In the genomic region with DNA sequence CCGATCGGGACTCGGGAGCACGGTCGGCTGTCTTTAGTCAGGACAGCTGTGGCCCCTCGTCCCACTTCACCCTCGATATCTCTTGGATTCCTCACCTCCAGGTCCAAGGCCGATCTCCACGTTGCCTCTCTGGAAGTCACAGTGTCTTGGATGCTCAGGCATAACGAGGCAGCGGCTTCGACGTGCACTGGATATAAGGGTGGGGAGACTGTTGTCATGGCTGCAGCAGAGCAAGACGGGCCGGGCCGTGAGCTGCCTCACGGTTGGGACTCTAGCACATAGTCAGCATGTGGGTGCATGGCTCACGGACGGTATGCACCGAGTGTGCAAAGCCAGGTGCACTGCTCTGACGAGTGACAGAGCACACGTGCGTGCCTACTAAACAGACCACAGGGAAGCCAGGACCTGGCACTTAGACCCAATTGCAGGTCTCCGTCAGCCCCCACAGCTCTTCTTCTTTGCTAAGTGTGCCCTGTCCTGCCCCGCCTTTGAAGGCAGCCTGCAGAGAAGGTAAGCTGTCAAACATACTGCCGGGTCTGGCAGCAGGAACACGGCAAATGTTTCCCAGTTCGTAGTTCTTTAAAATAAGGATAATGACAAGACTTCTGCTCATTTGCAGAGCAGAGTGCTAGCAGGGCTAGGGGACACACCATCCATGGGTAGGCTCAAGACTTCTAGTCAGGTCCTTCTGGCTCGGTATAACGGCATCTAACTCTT, we compare ENCODE assay signal across 10 mouse cellular contexts. TPM values are rescaled to one million over a fixed set of nuclear protein-coding genes. Genes with fewer than 3 reads are reported as not detected.
DNase-seq lines count a peak whose midpoint lies in the region; ATAC-seq and TF ChIP-seq lines count a peak whose summit lies in the region.
"Had no signal": no experiment of that assay in that cellular context is flagged by ENCODE, and none has a peak within 500 bp of the region (broad histone marks: within the 10 kb centered on the region; RNA-seq: fewer than 3 reads in every experiment).

No protein-coding gene starts in this region.

- H3K9ac ChIP-seq in forebrain, postnatal 0 days, result no peak overlapping the region
- peak overlapping the region; percentile 60 for H3K9ac ChIP-seq in liver, postnatal 0 days (replicated peaks)
- peak overlapping the region; percentile 52; the same call in 1 of the 2 replicates for H3K9ac ChIP-seq in stomach, embryonic 16.5 days (ENCODE audit: low read length)

- peak overlapping the region; percentile 48 for H3K4me3 ChIP-seq in gastrocnemius, adult 2 months
- H3K4me3 ChIP-seq in forebrain, postnatal 0 days (ENCODE audit: low read depth, low read length), result peak overlapping the region; percentile 21
- peak overlapping the region; percentile 52 for H3K4me3 ChIP-seq in liver, postnatal 0 days (ENCODE audit: low read depth, low read length)
- H3K4me3 ChIP-seq in stomach, embryonic 16.5 days (replicated peaks; ENCODE audit: low read length), result peak overlapping the region; percentile 28

- no peak for TF ChIP-seq CTCF in gastrocnemius, adult 2 months (IDR thresholded peaks at IDR 0.05)
- no peak for TF ChIP-seq CTCF in forebrain, postnatal 0 days (IDR thresholded peaks at IDR 0.05; ENCODE audit: low read depth)
- no peak for TF ChIP-seq CTCF in liver, postnatal 0 days (IDR thresholded peaks at IDR 0.05; ENCODE audit: low read depth)

- intact Hi-C loops in gastrocnemius, adult 2 months (cut with DNase I), result no loop called here
- intact Hi-C loops in left cerebral cortex, postnatal 4 days (cut with DNase I), result no loop called here

- DNase-seq in gastrocnemius, adult 2 months, result no peak
- no peak for DNase-seq in gastrocnemius, postnatal 25 days
- peak; percentile 54 for DNase-seq in MN1 (ENCODE audit: low spot score)
- peak; percentile 53 for DNase-seq in forebrain, postnatal 0 days
- DNase-seq in liver, postnatal 0 days, result peak; percentile 67
- no peak for DNase-seq in kidney, postnatal 4 days
- DNase-seq in left cerebral cortex, postnatal 4 days, result no peak

- ATAC-seq in forebrain, postnatal 0 days, result peak; percentile 71
- peak; percentile 71 for ATAC-seq in liver, postnatal 0 days
- peak; percentile 65; the same call in 1 of the 2 replicates for ATAC-seq in stomach, embryonic 16.5 days (ENCODE audit: insufficient read depth, low FRiP score)

- no peak for TF ChIP-seq EP300 in liver, postnatal 0 days (IDR thresholded peaks at IDR 0.05; ENCODE audit: low read depth)

- peaks cover 14% of the 10 kb centered on the region for H3K27me3 ChIP-seq in forebrain, postnatal 0 days (ENCODE audit: insufficient read depth, low read length)
- H3K27me3 ChIP-seq in liver, postnatal 0 days (ENCODE audit: insufficient read depth, low read length), result peaks cover 17% of the 10 kb centered on the region
- peaks cover 27% of the 10 kb centered on the region for H3K27me3 ChIP-seq in stomach, embryonic 16.5 days (ENCODE audit: control insufficient read depth, insufficient read depth, low read length)
- H3K27me3 ChIP-seq: CH12.LX had no signal

- peaks cover 2% of the 10 kb centered on the region; the same call in 1 of the 2 replicates for H3K36me3 ChIP-seq in forebrain, postnatal 0 days (ENCODE audit: insufficient read depth)
- peaks cover 15% of the 10 kb centered on the region for H3K36me3 ChIP-seq in liver, postnatal 0 days (replicated peaks; ENCODE audit: insufficient read depth, low read length)
- no peaks in the 10 kb centered on the region for H3K36me3 ChIP-seq in stomach, embryonic 16.5 days (ENCODE audit: control insufficient read depth, insufficient read depth, low read length)

- H3K9me3 ChIP-seq in forebrain, postnatal 0 days (ENCODE audit: low read length), result no peaks in the 10 kb centered on the region
- no peaks in the 10 kb centered on the region for H3K9me3 ChIP-seq in liver, postnatal 0 days (ENCODE audit: low read length)
- no peaks in the 10 kb centered on the region for H3K9me3 ChIP-seq in stomach, embryonic 16.5 days (replicated peaks; ENCODE audit: control insufficient read depth, low read length)

- H3K4me2 ChIP-seq in forebrain, postnatal 0 days (ENCODE audit: low read depth), result peak overlapping the region; percentile 30
- H3K4me2 ChIP-seq in liver, postnatal 0 days (ENCODE audit: low read depth, low read length), result peak overlapping the region; percentile 70
- H3K4me2 ChIP-seq in stomach, embryonic 16.5 days (ENCODE audit: low read depth, low read length), result peak overlapping the region; percentile 42; the same call in 1 of the 2 replicates

- no peak overlapping the region for H3K27ac ChIP-seq in gastrocnemius, adult 2 months
- H3K27ac ChIP-seq in forebrain, postnatal 0 days (ENCODE audit: low read depth, low read length), result no peak overlapping the region
- H3K27ac ChIP-seq in liver, postnatal 0 days (ENCODE audit: low read depth), result peak overlapping the region; percentile 62
- no peak overlapping the region for H3K27ac ChIP-seq in stomach, embryonic 16.5 days (ENCODE audit: low read length)
- H3K27ac ChIP-seq: macrophage had no signal

- 4% methylated on average over 30 of the region's 30 CpGs for WGBS in forebrain, postnatal 0 days
- WGBS in liver, postnatal 0 days (ENCODE audit: insufficient replicate concordance), result 5% methylated on average over 25 of the region's 30 CpGs
- WGBS in stomach, embryonic 16.5 days, result 2% methylated on average over 30 of the region's 30 CpGs

- H3K4me1 ChIP-seq in forebrain, postnatal 0 days (ENCODE audit: insufficient read depth), result no peaks in the 10 kb centered on the region
- peaks cover 25% of the 10 kb centered on the region for H3K4me1 ChIP-seq in liver, postnatal 0 days (ENCODE audit: insufficient read depth)
- H3K4me1 ChIP-seq in stomach, embryonic 16.5 days (ENCODE audit: control insufficient read depth, insufficient read depth, low read length), result peaks cover 8% of the 10 kb centered on the region; the same call in 1 of the 2 replicates

RNA-seq across cellular contexts. Expression of a gene that starts 0.9 kb away (rescaled TPM):
- total RNA-seq in gastrocnemius, adult 2 months (2021), result not detected
- total RNA-seq in gastrocnemius, postnatal 25 days (2021), result under 1 TPM in 1 of 2 experiments, not detected in 1; 0.16 TPM
- 3.5 and 7.7 TPM in 2 replicates for total RNA-seq in forebrain, postnatal 0 days (2014; rRNA removed)
- 1.2 and 1.9 TPM in 2 replicates for polyA plus RNA-seq in forebrain, postnatal 0 days (2015; fragmentation: Nextera tagmentation; extraction: Ambion mirVana)
- 9.7 and 10.3 TPM in 2 replicates for polyA plus RNA-seq in liver, postnatal 0 days (2015; fragmentation: Nextera tagmentation; extraction: Ambion mirVana)
- polyA plus RNA-seq in stomach, embryonic 16.5 days (2015; fragmentation: Nextera tagmentation; extraction: Ambion mirVana), result 1.3 and 1.4 TPM in 2 replicates
- total RNA-seq in left cerebral cortex, postnatal 4 days (2021), result 1 to 10 TPM; 4.7 to 5.3 TPM

RNA-seq across cellular contexts. Expression of a gene that starts 18.7 kb away (rescaled TPM):
- total RNA-seq in gastrocnemius, adult 2 months (2021), result 10 to 100 TPM; 30.8 to 33.3 TPM
- 10 to 100 TPM; 26.7 to 27.9 TPM for total RNA-seq in gastrocnemius, postnatal 25 days (2021)
- total RNA-seq in forebrain, postnatal 0 days (2014; rRNA removed), result 80.7 and 83.9 TPM in 2 replicates
- polyA plus RNA-seq in forebrain, postnatal 0 days (2015; fragmentation: Nextera tagmentation; extraction: Ambion mirVana), result 50.9 and 52.9 TPM in 2 replicates
- polyA plus RNA-seq in liver, postnatal 0 days (2015; fragmentation: Nextera tagmentation; extraction: Ambion mirVana), result 20.5 and 22.3 TPM in 2 replicates
- 53.6 and 56.3 TPM in 2 replicates for polyA plus RNA-seq in stomach, embryonic 16.5 days (2015; fragmentation: Nextera tagmentation; extraction: Ambion mirVana)
- 10 to 100 TPM; 77.3 to 78.3 TPM for total RNA-seq in left cerebral cortex, postnatal 4 days (2021)

RNA-seq across cellular contexts. Expression of a gene that starts 19.9 kb away (rescaled TPM):
- 1 to 10 TPM; 5.8 to 7.6 TPM for total RNA-seq in gastrocnemius, adult 2 months (2021)
- 1 to 10 TPM; 5.4 to 6.9 TPM for total RNA-seq in gastrocnemius, postnatal 25 days (2021)
- 37.2 and 43.7 TPM in 2 replicates for total RNA-seq in forebrain, postnatal 0 days (2014; rRNA removed)
- polyA plus RNA-seq in forebrain, postnatal 0 days (2015; fragmentation: Nextera tagmentation; extraction: Ambion mirVana), result 11.8 and 14.3 TPM in 2 replicates
- polyA plus RNA-seq in liver, postnatal 0 days (2015; fragmentation: Nextera tagmentation; extraction: Ambion mirVana), result 2.0 and 2.3 TPM in 2 replicates
- polyA plus RNA-seq in stomach, embryonic 16.5 days (2015; fragmentation: Nextera tagmentation; extraction: Ambion mirVana), result 27.7 and 36.6 TPM in 2 replicates
- 10 to 100 TPM; 46.0 to 46.9 TPM for total RNA-seq in left cerebral cortex, postnatal 4 days (2021)

RNA-seq across cellular contexts. Expression of a gene that starts 38.9 kb away (rescaled TPM):
- total RNA-seq in gastrocnemius, adult 2 months (2021), result 100 to 1,000 TPM; 142 to 265 TPM
- total RNA-seq in gastrocnemius, postnatal 25 days (2021), result 100 to 1,000 TPM; 169 to 182 TPM
- total RNA-seq in forebrain, postnatal 0 days (2014; rRNA removed), result 1.1 and 1.3 TPM in 2 replicates
- polyA plus RNA-seq in forebrain, postnatal 0 days (2015; fragmentation: Nextera tagmentation; extraction: Ambion mirVana), result 0.69 and 0.86 TPM in 2 replicates
- 0.08 and 0.19 TPM in 2 replicates for polyA plus RNA-seq in liver, postnatal 0 days (2015; fragmentation: Nextera tagmentation; extraction: Ambion mirVana)
- 3.6 and 5.4 TPM in 2 replicates for polyA plus RNA-seq in stomach, embryonic 16.5 days (2015; fragmentation: Nextera tagmentation; extraction: Ambion mirVana)
- total RNA-seq in left cerebral cortex, postnatal 4 days (2021), result under 1 TPM; 0.36 to 0.46 TPM

RNA-seq across cellular contexts. Expression of a gene that starts 51.4 kb away (rescaled TPM):
- total RNA-seq in gastrocnemius, adult 2 months (2021), result 1 to 10 TPM; 4.2 to 4.4 TPM
- total RNA-seq in gastrocnemius, postnatal 25 days (2021), result 1 to 10 TPM; 2.9 to 3.9 TPM
- total RNA-seq in forebrain, postnatal 0 days (2014; rRNA removed), result 3.5 and 5.7 TPM in 2 replicates
- polyA plus RNA-seq in forebrain, postnatal 0 days (2015; fragmentation: Nextera tagmentation; extraction: Ambion mirVana), result 1.8 and 3.4 TPM in 2 replicates
- polyA plus RNA-seq in liver, postnatal 0 days (2015; fragmentation: Nextera tagmentation; extraction: Ambion mirVana), result 1.7 and 1.9 TPM in 2 replicates
- polyA plus RNA-seq in stomach, embryonic 16.5 days (2015; fragmentation: Nextera tagmentation; extraction: Ambion mirVana), result 2.3 and 2.4 TPM in 2 replicates
- total RNA-seq in left cerebral cortex, postnatal 4 days (2021), result 1 to 10 TPM; 5.2 to 6.4 TPM

Comparison
In these comparisons a context has a peak if more than half of its experiments do, and no peak if none do; other contexts are left out.
1. DNase-seq: peak in MN1 (single experiment), forebrain, postnatal 0 days (single experiment) and liver, postnatal 0 days (single experiment); none in gastrocnemius, adult 2 months (single experiment), gastrocnemius, postnatal 25 days (single experiment), kidney, postnatal 4 days (0 of 2) and left cerebral cortex, postnatal 4 days (single experiment).
2. Peak in every context shown above with its lines, with median percentiles within 50 percentile points of each other: H3K4me3 ChIP-seq, ATAC-seq and H3K4me2 ChIP-seq.